Mouse (Mus musculus): ENCODE measurements around the gene Trim29. TPM values are rescaled to one million over a fixed set of nuclear protein-coding genes. Genes with fewer than 3 reads are reported as not detected.

The Trim29 gene
- polyA plus RNA-seq, 1 experiment from 2014 or later = 4.9 TPM

GRCm38 (mm10) chr9:43316466-43316865, 5.8 kb downstream of the Trim29 start:
- ATAC-seq (replicated peaks; ENCODE audit: insufficient number of reproducible peaks, low FRiP score, low TSS enrichment, low read depth) = no peak
- no peak overlapping the region for H3K4me3 ChIP-seq (ENCODE audit: low read depth, low read length)

GRCm38 (mm10) chr9:43318661-43319060, 8.0 kb downstream of the Trim29 start:
- H3K27ac ChIP-seq (replicated peaks; ENCODE audit: low read depth, low read length) = no peak overlapping the region
- no peak for DNase-seq (ENCODE audit: low spot score)
- H3K36me3 ChIP-seq (replicated peaks; ENCODE audit: control insufficient read depth, insufficient read depth, low read depth, low read length) = no peaks in the 10 kb centered on the region
- no peaks in the 10 kb centered on the region for H3K9me3 ChIP-seq (replicated peaks; ENCODE audit: control insufficient read depth, low read length)
- no peaks in the 10 kb centered on the region; the same call in 1 of the 2 replicates for H3K4me1 ChIP-seq (ENCODE audit: control insufficient read depth, insufficient read depth, low read length)
- no peak for ATAC-seq (replicated peaks; ENCODE audit: insufficient number of reproducible peaks, low FRiP score, low TSS enrichment, low read depth)
- H3K27me3 ChIP-seq (ENCODE audit: control insufficient read depth, insufficient read depth, low read length) = no peaks in the 10 kb centered on the region
- no peak overlapping the region for H3K9ac ChIP-seq (replicated peaks; ENCODE audit: low read length)
- H3K4me3 ChIP-seq (ENCODE audit: low read depth, low read length) = no peak overlapping the region
- 86% methylated on average over 10 of the region's 10 CpGs for WGBS
- no peak overlapping the region for H3K4me2 ChIP-seq (ENCODE audit: low read depth, low read length)

More at GRCm38 (mm10) chr9:43316466-43316865, 5.8 kb downstream of the Trim29 start:
- Histone ChIP-seq H3K9ac (replicated peaks; ENCODE audit: low read length) (no peak overlapping the region), H3K9me3 (replicated peaks; ENCODE audit: control insufficient read depth, low read length) (no peaks in the 10 kb centered on the region), H3K27me3 (ENCODE audit: control insufficient read depth, insufficient read depth, low read length) (no peaks in the 10 kb centered on the region), H3K4me1 (ENCODE audit: control insufficient read depth, insufficient read depth, low read length) (no peaks in the 10 kb centered on the region; the same call in 1 of the 2 replicates), H3K4me2 (ENCODE audit: low read depth, low read length) (no peak overlapping the region), H3K27ac (replicated peaks; ENCODE audit: low read depth, low read length) (no peak overlapping the region), H3K36me3 (replicated peaks; ENCODE audit: control insufficient read depth, insufficient read depth, low read depth, low read length) (no peaks in the 10 kb centered on the region)
- DNase-seq (ENCODE audit: low spot score) = no peak
- 86% methylated on average over 4 of the region's 4 CpGs for WGBS

GRCm38 (mm10) chr9:43321951-43322350, 11.3 kb downstream of the Trim29 start:
- ATAC-seq (replicated peaks; ENCODE audit: insufficient number of reproducible peaks, low FRiP score, low TSS enrichment, low read depth) (no peak), DNase-seq (ENCODE audit: low spot score) (no peak)
- Histone ChIP-seq H3K9me3 (replicated peaks; ENCODE audit: control insufficient read depth, low read length) (no peaks in the 10 kb centered on the region), H3K27ac (replicated peaks; ENCODE audit: low read depth, low read length) (no peak overlapping the region), H3K4me1 (ENCODE audit: control insufficient read depth, insufficient read depth, low read length) (no peaks in the 10 kb centered on the region; the same call in 1 of the 2 replicates), H3K4me3 (ENCODE audit: low read depth, low read length) (no peak overlapping the region), H3K9ac (replicated peaks; ENCODE audit: low read length) (no peak overlapping the region), H3K27me3 (ENCODE audit: control insufficient read depth, insufficient read depth, low read length) (no peaks in the 10 kb centered on the region), H3K36me3 (replicated peaks; ENCODE audit: control insufficient read depth, insufficient read depth, low read depth, low read length) (no peaks in the 10 kb centered on the region), H3K4me2 (ENCODE audit: low read depth, low read length) (no peak overlapping the region)
- WGBS = 85% methylated on average over 6 of the region's 6 CpGs

- 87% methylated on average over 4 of the region's 4 CpGs for WGBS
- Histone ChIP-seq H3K27ac (replicated peaks; ENCODE audit: low read depth, low read length) (no peak overlapping the region), H3K9me3 (replicated peaks; ENCODE audit: control insufficient read depth, low read length) (no peaks in the 10 kb centered on the region), H3K9ac (replicated peaks; ENCODE audit: low read length) (no peak overlapping the region), H3K4me1 (ENCODE audit: control insufficient read depth, insufficient read depth, low read length) (no peaks in the 10 kb centered on the region; the same call in 1 of the 2 replicates), H3K36me3 (replicated peaks; ENCODE audit: control insufficient read depth, insufficient read depth, low read depth, low read length) (no peaks in the 10 kb centered on the region), H3K27me3 (ENCODE audit: control insufficient read depth, insufficient read depth, low read length) (no peaks in the 10 kb centered on the region), H3K4me3 (ENCODE audit: low read depth, low read length) (no peak overlapping the region), H3K4me2 (ENCODE audit: low read depth, low read length) (no peak overlapping the region)
- ATAC-seq (replicated peaks; ENCODE audit: insufficient number of reproducible peaks, low FRiP score, low TSS enrichment, low read depth) (no peak), DNase-seq (ENCODE audit: low spot score) (no peak)
Measured at GRCm38 (mm10) chr9:43322666-43323065, 12.0 kb downstream of the Trim29 start.

- H3K36me3 ChIP-seq (replicated peaks; ENCODE audit: control insufficient read depth, insufficient read depth, low read depth, low read length) = no peaks in the 10 kb centered on the region
- no peaks in the 10 kb centered on the region for H3K9me3 ChIP-seq (replicated peaks; ENCODE audit: control insufficient read depth, low read length)
- H3K9ac ChIP-seq (replicated peaks; ENCODE audit: low read length) = no peak overlapping the region
- H3K4me3 ChIP-seq (ENCODE audit: low read depth, low read length) = no peak overlapping the region
- DNase-seq (ENCODE audit: low spot score) (no peak), ATAC-seq (replicated peaks; ENCODE audit: insufficient number of reproducible peaks, low FRiP score, low TSS enrichment, low read depth) (no peak)
- no peaks in the 10 kb centered on the region for H3K27me3 ChIP-seq (ENCODE audit: control insufficient read depth, insufficient read depth, low read length)
- no peak overlapping the region for H3K4me2 ChIP-seq (ENCODE audit: low read depth, low read length)
- H3K4me1 ChIP-seq (ENCODE audit: control insufficient read depth, insufficient read depth, low read length) = no peaks in the 10 kb centered on the region
- no peak overlapping the region for H3K27ac ChIP-seq (replicated peaks; ENCODE audit: low read depth, low read length)
- 65% methylated on average over 3 of the region's 3 CpGs for WGBS
Measured at GRCm38 (mm10) chr9:43325486-43325885, 14.8 kb downstream of the Trim29 start.

GRCm38 (mm10) chr9:43326015-43326631, 15.5 kb downstream of the Trim29 start:
- 73% methylated on average over 7 of the region's 7 CpGs for WGBS
- Histone ChIP-seq H3K27me3 (ENCODE audit: control insufficient read depth, insufficient read depth, low read length) (no peaks in the 10 kb centered on the region), H3K9ac (replicated peaks; ENCODE audit: low read length) (no peak overlapping the region), H3K4me2 (ENCODE audit: low read depth, low read length) (no peak overlapping the region), H3K27ac (replicated peaks; ENCODE audit: low read depth, low read length) (no peak overlapping the region), H3K4me3 (ENCODE audit: low read depth, low read length) (no peak overlapping the region), H3K36me3 (replicated peaks; ENCODE audit: control insufficient read depth, insufficient read depth, low read depth, low read length) (no peaks in the 10 kb centered on the region), H3K9me3 (replicated peaks; ENCODE audit: control insufficient read depth, low read length) (no peaks in the 10 kb centered on the region), H3K4me1 (ENCODE audit: control insufficient read depth, insufficient read depth, low read length) (no peaks in the 10 kb centered on the region)
- ATAC-seq (replicated peaks; ENCODE audit: insufficient number of reproducible peaks, low FRiP score, low TSS enrichment, low read depth) (no peak), DNase-seq (ENCODE audit: low spot score) (no peak)

GRCm38 (mm10) chr9:43327182-43328129, 16.8 kb downstream of the Trim29 start:
- Histone ChIP-seq H3K4me2 (ENCODE audit: low read depth, low read length) (no peak overlapping the region), H3K4me1 (ENCODE audit: control insufficient read depth, insufficient read depth, low read length) (no peaks in the 10 kb centered on the region), H3K27me3 (ENCODE audit: control insufficient read depth, insufficient read depth, low read length) (no peaks in the 10 kb centered on the region), H3K36me3 (replicated peaks; ENCODE audit: control insufficient read depth, insufficient read depth, low read depth, low read length) (no peaks in the 10 kb centered on the region), H3K9ac (replicated peaks; ENCODE audit: low read length) (no peak overlapping the region), H3K4me3 (ENCODE audit: low read depth, low read length) (no peak overlapping the region), H3K9me3 (replicated peaks; ENCODE audit: control insufficient read depth, low read length) (no peaks in the 10 kb centered on the region), H3K27ac (replicated peaks; ENCODE audit: low read depth, low read length) (no peak overlapping the region)
- 0 out of 2 replicates have a peak, but pooled peaks have one; percentile 46 for ATAC-seq (replicated peaks; ENCODE audit: insufficient number of reproducible peaks, low FRiP score, low TSS enrichment, low read depth)
- 48% methylated on average over 21 of the region's 21 CpGs for WGBS
- peak; percentile 68 for DNase-seq (ENCODE audit: low spot score)

GRCm38 (mm10) chr9:43330426-43330825, 19.8 kb downstream of the Trim29 start:
- no peak overlapping the region for H3K9ac ChIP-seq (replicated peaks; ENCODE audit: low read length)
- H3K4me1 ChIP-seq (ENCODE audit: control insufficient read depth, insufficient read depth, low read length) = no peaks in the 10 kb centered on the region
- H3K36me3 ChIP-seq (replicated peaks; ENCODE audit: control insufficient read depth, insufficient read depth, low read depth, low read length) = no peaks in the 10 kb centered on the region
- no peaks in the 10 kb centered on the region for H3K27me3 ChIP-seq (ENCODE audit: control insufficient read depth, insufficient read depth, low read length)
- no peaks in the 10 kb centered on the region for H3K9me3 ChIP-seq (replicated peaks; ENCODE audit: control insufficient read depth, low read length)
- peak; percentile 44; the same call in 1 of the 2 replicates for ATAC-seq (replicated peaks; ENCODE audit: insufficient number of reproducible peaks, low FRiP score, low TSS enrichment, low read depth)
- no peak overlapping the region for H3K4me3 ChIP-seq (ENCODE audit: low read depth, low read length)
- DNase-seq (ENCODE audit: low spot score) = no peak
- WGBS = 54% methylated on average over 5 of the region's 5 CpGs
- no peak overlapping the region for H3K27ac ChIP-seq (replicated peaks; ENCODE audit: low read depth, low read length)
- no peak overlapping the region for H3K4me2 ChIP-seq (ENCODE audit: low read depth, low read length)
